Mouse (Mus musculus) adipocyte (in vitro differentiated cells): ENCODE data around the gene Fgfbp3.
"Not testable (repeated sequence)": the region's sequence is repeated elsewhere in the genome, so short reads cannot be mapped to it uniquely, and the experiment has no call there.

Experiments
- DNase-seq: peaks from one replicate; pipeline ENCODE4 v3.0.0-alpha.2; 2016; ENCODE audit warnings: low spot score

The Fgfbp3 gene

GRCm38 (mm10) chr19:36910424-36911045 lies 8.9 kb downstream of the Fgfbp3 start:
- DNase-seq, result no peak

GRCm38 (mm10) chr19:36909676-36910292 lies 9.6 kb downstream of the Fgfbp3 start:
- DNase-seq, result peak; percentile 63

- no peak for DNase-seq
These were observed 10.3 kb downstream of the Fgfbp3 start for GRCm38 (mm10) chr19:36909150-36909549.

DNA sequence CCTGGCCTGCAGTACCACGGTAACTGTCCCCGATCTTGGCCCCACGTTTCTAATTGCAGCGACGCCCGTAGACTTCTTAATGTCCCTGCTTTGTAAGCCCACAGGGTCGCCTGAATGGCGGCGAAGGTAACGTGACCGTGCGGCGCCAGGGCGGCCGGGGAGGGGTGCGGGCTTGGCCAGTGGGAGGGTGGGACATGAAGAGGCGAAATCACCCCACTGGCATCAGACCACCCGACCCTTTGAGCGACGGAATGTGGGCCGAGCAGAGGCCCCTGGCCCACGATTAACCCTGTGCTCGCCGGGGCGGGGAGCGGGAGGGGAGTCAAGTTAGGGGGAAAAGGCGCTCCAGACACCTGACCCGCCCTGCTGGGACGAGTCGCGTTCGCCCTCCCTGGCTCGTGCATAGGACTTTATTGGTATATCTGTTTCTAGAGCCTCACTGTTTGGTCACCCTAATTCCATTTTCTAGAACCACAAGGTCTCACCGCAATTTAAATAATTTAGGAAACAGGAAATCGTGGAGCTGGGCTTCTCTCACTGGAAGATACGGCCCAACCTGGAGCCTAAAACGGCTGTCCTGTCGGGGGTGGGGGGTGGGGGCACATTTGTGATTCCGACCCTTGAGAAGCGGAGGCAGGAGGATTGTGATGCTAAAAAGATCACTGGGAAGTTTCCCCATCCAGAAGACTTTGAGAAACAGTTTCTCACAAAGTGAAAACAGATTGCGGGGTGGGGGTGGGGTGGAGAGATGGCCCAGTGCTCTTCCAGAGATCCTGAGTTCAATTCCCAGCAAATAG lies 15.0 kb downstream of the Fgfbp3 start:
- no peak for DNase-seq

DNA sequence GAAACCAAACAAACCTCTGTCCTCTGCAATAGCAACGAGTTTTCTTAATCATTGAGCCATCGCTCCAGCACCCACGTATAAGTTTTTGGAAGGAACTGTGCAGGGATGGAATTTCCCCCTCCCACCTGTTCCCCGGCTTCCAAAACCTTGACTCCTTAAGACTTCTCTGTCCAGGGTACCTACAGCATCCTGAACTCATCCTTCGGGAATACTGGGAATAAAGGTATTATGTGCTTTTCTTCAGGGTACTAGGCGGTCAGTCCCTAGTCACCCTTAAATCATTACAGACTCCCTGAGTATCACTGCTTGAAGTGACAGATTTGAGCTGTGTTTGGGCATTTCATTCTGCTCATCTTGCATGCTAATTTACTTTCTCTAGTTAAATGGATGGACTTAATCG lies 16.0 kb downstream of the Fgfbp3 start:
- no peak for DNase-seq

DNA sequence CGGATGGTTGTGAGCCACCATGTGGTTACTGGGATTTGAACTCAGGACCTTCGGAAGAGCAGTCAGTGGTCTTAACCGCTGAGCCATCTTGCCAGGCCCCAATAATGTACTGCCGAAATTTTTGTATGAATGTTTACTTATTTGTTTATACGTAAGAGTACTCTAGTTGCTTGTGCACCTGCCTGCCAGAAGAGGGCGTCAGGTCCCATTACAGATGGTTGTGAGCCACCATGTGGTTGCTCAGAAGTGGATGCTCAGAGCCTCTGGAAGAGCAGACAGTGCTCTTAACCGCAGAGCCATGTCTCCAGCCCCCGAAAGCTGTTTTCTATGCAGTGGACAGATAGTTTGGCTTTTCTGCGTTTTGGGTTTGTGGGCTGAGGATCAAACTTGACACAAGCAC lies 21.6 kb downstream of the Fgfbp3 start:
- no peak for DNase-seq

- no peak for DNase-seq
These were observed 22.4 kb downstream of the Fgfbp3 start for GRCm38 (mm10) chr19:36896791-36897569.

GRCm38 (mm10) chr19:36891746-36892145 lies 27.7 kb downstream of the Fgfbp3 start:
- no peak for DNase-seq

DNA sequence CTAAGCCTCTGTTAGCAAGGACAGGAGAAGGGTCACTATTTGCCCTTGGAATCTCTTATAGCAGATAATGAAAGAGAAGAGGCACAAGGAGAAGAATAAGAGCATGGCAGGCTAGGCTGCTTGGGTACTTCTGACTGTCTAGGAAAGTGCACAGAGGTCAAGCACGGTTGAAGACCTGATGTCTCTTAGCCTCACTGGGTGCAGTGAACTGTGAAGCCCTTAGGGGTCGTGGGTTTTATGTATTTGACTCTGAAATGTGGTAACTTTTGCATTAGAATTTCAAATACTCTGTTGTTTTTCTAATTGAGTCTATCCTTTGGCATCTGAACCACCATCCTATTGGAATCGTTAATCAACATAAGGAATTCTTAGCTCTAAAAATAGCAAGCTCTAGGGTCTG lies 31.7 kb downstream of the Fgfbp3 start:
- DNase-seq, result no peak

GRCm38 (mm10) chr19:36886316-36886715 lies 33.1 kb downstream of the Fgfbp3 start:
- no peak for DNase-seq

- peak; percentile 33 for DNase-seq
These were observed 36.3 kb downstream of the Fgfbp3 start for GRCm38 (mm10) chr19:36883119-36883518.

DNA sequence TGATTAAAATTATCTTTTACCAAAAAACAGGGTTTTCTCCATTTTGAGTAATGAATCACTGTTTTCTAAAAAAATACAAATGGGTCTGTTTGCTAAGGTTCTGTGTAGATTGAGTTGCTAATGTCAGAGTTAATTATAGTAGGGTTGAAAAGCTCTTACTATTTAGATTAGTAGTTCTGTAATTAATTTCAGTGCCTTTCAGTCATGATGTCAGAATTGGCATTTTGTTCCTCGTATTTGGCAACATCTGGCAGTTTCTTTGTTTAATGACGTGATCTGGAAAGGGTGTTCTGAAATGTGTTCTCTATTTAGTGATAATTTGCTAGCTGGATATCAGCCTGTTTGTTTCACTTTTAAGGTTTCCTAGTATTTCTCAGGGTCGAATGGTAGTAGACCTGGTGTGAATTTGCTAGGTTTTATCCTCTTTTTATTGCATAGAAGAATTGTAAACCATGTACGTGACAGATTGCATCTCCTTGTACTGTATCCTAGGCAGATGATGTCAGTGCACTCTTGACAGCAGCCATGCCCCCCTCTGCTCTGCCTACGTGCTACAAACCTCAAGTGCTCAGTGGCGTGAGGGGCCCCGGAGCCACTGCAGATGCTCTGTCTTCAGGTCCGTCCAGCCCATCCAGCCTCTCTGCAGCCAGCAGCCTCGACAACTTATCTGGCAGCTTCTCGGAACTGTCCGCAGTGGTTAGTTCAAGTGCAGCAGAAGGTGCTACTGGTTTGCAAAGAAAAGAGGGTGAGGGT lies 40.5 kb downstream of the Fgfbp3 start:
- peak; percentile 25 for DNase-seq

DNA sequence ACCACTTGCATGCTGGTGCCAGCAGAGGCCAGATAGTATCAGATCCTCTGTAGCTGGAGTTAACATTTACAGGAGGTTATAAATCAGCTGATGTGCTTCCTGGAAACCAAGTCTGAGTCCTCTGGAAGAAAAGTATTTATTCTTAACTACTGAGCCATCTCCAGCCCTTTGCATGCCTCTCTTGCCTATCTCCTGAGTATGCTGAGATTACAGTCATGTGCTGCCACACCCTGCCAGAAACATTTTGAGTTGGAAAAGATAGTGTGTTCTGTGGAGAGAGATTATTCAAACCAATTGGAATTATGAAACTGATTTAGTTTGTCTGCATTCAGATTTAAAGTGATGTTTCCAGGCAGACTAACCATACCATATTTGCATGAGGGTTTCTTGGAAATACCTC lies 42.1 kb downstream of the Fgfbp3 start:
- no peak for DNase-seq

DNA sequence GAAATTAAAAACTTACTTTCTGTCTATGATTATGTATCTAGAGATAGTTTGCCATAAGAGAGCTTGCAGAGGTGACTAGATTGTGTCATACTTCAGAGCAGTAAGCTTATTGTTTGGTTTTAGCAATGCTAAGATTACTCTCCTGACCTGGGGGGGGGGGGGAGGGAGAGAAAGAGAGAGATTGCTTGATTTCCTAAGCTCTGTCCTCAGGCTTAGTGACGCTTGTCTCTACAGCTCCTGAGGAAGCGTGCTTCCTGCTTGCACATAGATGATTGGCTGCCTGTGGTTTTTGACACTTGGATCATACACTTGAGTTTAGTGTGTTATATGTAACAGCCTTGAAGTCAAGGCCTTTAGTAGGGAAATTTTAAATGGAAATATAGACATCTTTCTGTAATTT lies 44.8 kb downstream of the Fgfbp3 start:
- DNase-seq, result no peak

DNA sequence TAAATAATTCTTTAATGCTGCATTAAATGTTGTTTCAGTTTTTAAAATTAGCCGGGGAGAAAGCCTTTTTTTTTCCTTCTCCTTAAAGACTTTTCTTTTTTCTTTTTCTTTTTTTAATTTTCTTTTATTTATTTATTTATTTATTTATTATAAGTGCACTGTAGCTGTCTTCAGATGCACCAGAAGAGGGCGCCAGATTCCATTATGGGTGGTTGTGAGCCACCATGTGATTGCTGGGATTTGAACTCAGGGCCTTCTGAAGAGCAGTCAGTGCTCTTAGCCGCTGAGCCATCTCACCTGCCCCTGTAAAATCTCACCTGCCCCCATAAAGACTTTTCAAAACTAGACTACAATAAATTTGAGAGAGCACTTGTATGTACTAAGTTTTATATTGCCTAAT lies 50.7 kb downstream of the Fgfbp3 start:
- not testable (repeated sequence) for DNase-seq
